In the genomic region with DNA sequence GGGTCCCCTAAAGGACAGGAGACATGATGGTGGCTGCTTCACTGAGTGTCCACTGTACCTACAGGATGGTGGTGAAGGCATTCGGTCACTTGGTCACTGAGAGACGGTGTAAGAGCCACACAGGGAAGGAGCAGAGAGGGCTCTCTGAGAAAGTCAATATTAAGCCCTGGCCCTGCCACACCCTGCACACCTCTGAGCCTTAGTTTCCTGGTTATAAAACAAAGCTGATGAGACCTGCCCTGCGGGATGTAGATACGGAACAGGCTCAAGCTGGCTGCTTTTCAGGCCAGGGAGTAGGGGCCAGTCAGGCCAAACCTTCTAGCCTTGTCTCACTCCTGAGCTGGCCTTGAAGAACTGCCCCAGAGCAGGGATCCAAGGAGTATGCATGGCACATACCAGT, we compare ENCODE assay signal across 20 mouse cellular contexts.
DNase-seq lines count a peak whose midpoint lies in the region; ATAC-seq and TF ChIP-seq lines count a peak whose summit lies in the region.
"Had no signal": no experiment of that assay in that cellular context is flagged by ENCODE, and none has a peak within 500 bp of the region (broad histone marks: within the 10 kb centered on the region; RNA-seq: fewer than 3 reads in every experiment).

No protein-coding gene starts in this region.

- ATAC-seq in hindbrain, embryonic 11.5 days (ENCODE audit: low FRiP score), result no peak
- peak; percentile 46; the same call in 1 of the 2 replicates for ATAC-seq in lung, postnatal 0 days
- ATAC-seq in stomach, postnatal 0 days (ENCODE audit: low FRiP score, low TSS enrichment), result peak; percentile 88
- ATAC-seq: forebrain, embryonic 15.5 days had no signal

- H3K4me1 ChIP-seq in hindbrain, embryonic 10.5 days (replicated peaks), result peaks cover 55% of the 10 kb centered on the region
- no peaks in the 10 kb centered on the region; the same call in 1 of the 2 replicates for H3K4me1 ChIP-seq in hindbrain, embryonic 11.5 days (replicated peaks; ENCODE audit: control insufficient read depth, insufficient read depth, low read length)
- peaks cover 30% of the 10 kb centered on the region for H3K4me1 ChIP-seq in thymus, adult 2 months (replicated peaks; ENCODE audit: control insufficient read depth, insufficient read depth, low read length)
- peaks cover 11% of the 10 kb centered on the region; the same call in 1 of the 2 replicates for H3K4me1 ChIP-seq in lung, postnatal 0 days (ENCODE audit: insufficient read depth, low read depth, low read length)
- H3K4me1 ChIP-seq in stomach, postnatal 0 days (replicated peaks; ENCODE audit: control insufficient read depth, insufficient read depth), result peaks cover 2% of the 10 kb centered on the region; the same call in 1 of the 2 replicates
- H3K4me1 ChIP-seq: lung, embryonic 15.5 days had no signal

- no peak overlapping the region for H3K4me3 ChIP-seq in hindbrain, embryonic 10.5 days
- no peak overlapping the region for H3K4me3 ChIP-seq in hindbrain, embryonic 11.5 days (ENCODE audit: low read depth, low read length)
- no peak overlapping the region for H3K4me3 ChIP-seq in thymus, adult 2 months (ENCODE audit: control insufficient read depth, insufficient read depth, low read length)
- H3K4me3 ChIP-seq in lung, postnatal 0 days (ENCODE audit: low read depth, low read length), result no peak overlapping the region
- no peak overlapping the region for H3K4me3 ChIP-seq in stomach, postnatal 0 days (ENCODE audit: low read depth, low read length)
- H3K4me3 ChIP-seq: embryonic facial prominence, embryonic 12.5 days; erythroblast, embryonic 14.5 days; forebrain, embryonic 15.5 days; hindbrain, embryonic 15.5 days; left cerebral cortex, adult 2 months; limb, embryonic 10.5 days; lung, embryonic 15.5 days had no signal

- no peak overlapping the region for H3K4me2 ChIP-seq in hindbrain, embryonic 11.5 days (replicated peaks; ENCODE audit: low read depth, low read length)
- no peak overlapping the region for H3K4me2 ChIP-seq in lung, postnatal 0 days (replicated peaks; ENCODE audit: low read depth, low read length)
- H3K4me2 ChIP-seq in stomach, postnatal 0 days (replicated peaks; ENCODE audit: low read depth), result no peak overlapping the region
- H3K4me2 ChIP-seq: embryonic facial prominence, embryonic 12.5 days; forebrain, embryonic 15.5 days; hindbrain, embryonic 15.5 days; liver, embryonic 11.5 days; lung, embryonic 15.5 days had no signal

- H3K9me3 ChIP-seq in hindbrain, embryonic 10.5 days, result no peaks in the 10 kb centered on the region
- H3K9me3 ChIP-seq in hindbrain, embryonic 11.5 days (ENCODE audit: control insufficient read depth, low read length), result no peaks in the 10 kb centered on the region
- no peaks in the 10 kb centered on the region for H3K9me3 ChIP-seq in lung, postnatal 0 days (ENCODE audit: low read length)
- no peaks in the 10 kb centered on the region for H3K9me3 ChIP-seq in stomach, postnatal 0 days (ENCODE audit: control insufficient read depth, low read length)
- H3K9me3 ChIP-seq: embryonic facial prominence, embryonic 12.5 days; forebrain, embryonic 15.5 days; hindbrain, embryonic 15.5 days; limb, embryonic 10.5 days; lung, embryonic 15.5 days had no signal

- no peak overlapping the region for H3K9ac ChIP-seq in hindbrain, embryonic 11.5 days (ENCODE audit: low read depth, low read length)
- no peak overlapping the region for H3K9ac ChIP-seq in lung, postnatal 0 days (replicated peaks; ENCODE audit: low read depth)
- H3K9ac ChIP-seq in stomach, postnatal 0 days (ENCODE audit: low read length), result no peak overlapping the region
- H3K9ac ChIP-seq: embryonic facial prominence, embryonic 12.5 days; forebrain, embryonic 15.5 days; hindbrain, embryonic 15.5 days; lung, embryonic 15.5 days had no signal

- no peaks in the 10 kb centered on the region for H3K27me3 ChIP-seq in hindbrain, embryonic 10.5 days (ENCODE audit: insufficient read depth, poor library complexity, severe bottlenecking)
- H3K27me3 ChIP-seq in hindbrain, embryonic 11.5 days (ENCODE audit: control insufficient read depth, insufficient read depth, low read length), result no peaks in the 10 kb centered on the region
- no peaks in the 10 kb centered on the region for H3K27me3 ChIP-seq in thymus, adult 2 months (ENCODE audit: control insufficient read depth, insufficient read depth, low read length)
- H3K27me3 ChIP-seq in lung, postnatal 0 days (replicated peaks; ENCODE audit: insufficient read depth, low read length), result no peaks in the 10 kb centered on the region
- H3K27me3 ChIP-seq in stomach, postnatal 0 days (ENCODE audit: control insufficient read depth, insufficient read depth, low read length), result no peaks in the 10 kb centered on the region
- H3K27me3 ChIP-seq: embryonic facial prominence, embryonic 12.5 days; forebrain, embryonic 15.5 days; hindbrain, embryonic 15.5 days; lung, embryonic 15.5 days had no signal

- 92% methylated on average over 4 of the region's 4 CpGs for WGBS in hindbrain, embryonic 10.5 days
- 88% methylated on average over 4 of the region's 4 CpGs for WGBS in hindbrain, embryonic 11.5 days
- WGBS in thymus, adult 2 months, result 95% methylated on average over 4 of the region's 4 CpGs
- 36% methylated on average over 4 of the region's 4 CpGs for WGBS in lung, postnatal 0 days
- 72% methylated on average over 4 of the region's 4 CpGs for WGBS in stomach, postnatal 0 days

- DNase-seq in hindbrain, embryonic 10.5 days (ENCODE audit: low spot score), result no peak
- DNase-seq in hindbrain, embryonic 11.5 days (ENCODE audit: low spot score), result no peak
- no peak for DNase-seq in thymus, adult 2 months
- no peak for DNase-seq in thymus, postnatal 14 days
- peak; percentile 42 for DNase-seq in lung, postnatal 0 days (ENCODE audit: low spot score)
- peak; percentile 76 for DNase-seq in stomach, postnatal 0 days (ENCODE audit: low spot score)
- DNase-seq in ovary, postnatal 10 days (ENCODE audit: low spot score), result no peak
- DNase-seq in heart, postnatal 4 days, result no peak
- DNase-seq: adrenal gland, postnatal 25 days; cerebellum, adult 18-20 months; kidney, adult 18-20 months; kidney, postnatal 10 days had no signal

- H3K27ac ChIP-seq in hindbrain, embryonic 10.5 days, result peak overlapping the region; percentile 59
- no peak overlapping the region for H3K27ac ChIP-seq in hindbrain, embryonic 11.5 days (ENCODE audit: low read depth, low read length)
- peak overlapping the region; percentile 32; the same call in 1 of the 2 replicates for H3K27ac ChIP-seq in thymus, adult 2 months (ENCODE audit: control insufficient read depth, insufficient read depth, low read length)
- no peak overlapping the region for H3K27ac ChIP-seq in lung, postnatal 0 days (ENCODE audit: low read length)
- peak overlapping the region; percentile 91 for H3K27ac ChIP-seq in stomach, postnatal 0 days (replicated peaks)
- H3K27ac ChIP-seq: embryonic facial prominence, embryonic 12.5 days; forebrain, embryonic 15.5 days; hindbrain, embryonic 15.5 days; lung, embryonic 15.5 days had no signal

- H3K36me3 ChIP-seq in hindbrain, embryonic 10.5 days, result 0 out of 2 replicates have a peak, but pooled peaks cover 10% of the 10 kb centered on the region
- H3K36me3 ChIP-seq in hindbrain, embryonic 11.5 days (ENCODE audit: control insufficient read depth, insufficient read depth, low read length), result no peaks in the 10 kb centered on the region
- H3K36me3 ChIP-seq in thymus, adult 2 months (ENCODE audit: control insufficient read depth, insufficient read depth, low read length), result no peaks in the 10 kb centered on the region
- H3K36me3 ChIP-seq in lung, postnatal 0 days (ENCODE audit: insufficient read depth, low read length), result no peaks in the 10 kb centered on the region
- H3K36me3 ChIP-seq in stomach, postnatal 0 days (ENCODE audit: control insufficient read depth, insufficient read depth, low read length), result no peaks in the 10 kb centered on the region
- H3K36me3 ChIP-seq: forebrain, embryonic 15.5 days; hindbrain, embryonic 15.5 days; lung, embryonic 15.5 days had no signal

- TF ChIP-seq EP300 in lung, postnatal 0 days (IDR thresholded peaks at IDR 0.05), result no peak
- no peak for TF ChIP-seq EP300 in stomach, postnatal 0 days (optimal IDR thresholded peaks at IDR 0.05)

- TF ChIP-seq CTCF in thymus, adult 2 months (IDR thresholded peaks at IDR 0.05; ENCODE audit: borderline replicate concordance, control insufficient read depth, extremely low read depth, insufficient read depth, low read length, poor library complexity), result no peak
- TF ChIP-seq CTCF in lung, postnatal 0 days (IDR thresholded peaks at IDR 0.05), result no peak
- TF ChIP-seq CTCF in stomach, postnatal 0 days (IDR thresholded peaks at IDR 0.05; ENCODE audit: low read depth), result no peak

- no peak for TF ChIP-seq POLR2A in thymus, adult 2 months (IDR thresholded peaks at IDR 0.05; ENCODE audit: control insufficient read depth, extremely low read depth, insufficient read depth, low read length, poor library complexity)

Comparison
In these comparisons a context has a peak if more than half of its experiments do, and no peak if none do; other contexts are left out.
1. H3K27ac ChIP-seq: peak in hindbrain, embryonic 10.5 days (single experiment), thymus, adult 2 months (single experiment) and stomach, postnatal 0 days (single experiment); none in hindbrain, embryonic 11.5 days (single experiment) and lung, postnatal 0 days (single experiment).
2. DNase-seq: peak in lung, postnatal 0 days (single experiment) and stomach, postnatal 0 days (single experiment); none in hindbrain, embryonic 10.5 days (single experiment), hindbrain, embryonic 11.5 days (single experiment), thymus, adult 2 months (single experiment), thymus, postnatal 14 days (single experiment), ovary, postnatal 10 days (single experiment) and heart, postnatal 4 days (single experiment).